Mouse (Mus musculus) kidney, postnatal 0 days (tissue): ENCODE data around the gene Top2a. TPM values are rescaled to one million over a fixed set of nuclear protein-coding genes. Genes with fewer than 3 reads are reported as not detected.

Experiments used
- ATAC-seq: fragments of 200-750 bp; cut with Nextera tagmentation; replicated peaks from 2 replicates; pipeline ENCODE4 v1.8.0; 2017; ENCODE audit warnings: low read depth, moderate number of reproducible peaks, moderate TSS enrichment, moderate library complexity; ENCODE audit not compliant: low FRiP score
- DNase-seq: peaks from one replicate; pipeline ENCODE4 v3.0.0-alpha.2; 2016; ENCODE audit warnings: low spot score
- H3K27ac ChIP-seq: fragments of 300-500 bp; sonication (generic); 2 replicates; pipeline ENCODE4 v1.5.1; 2014; ENCODE audit warnings: mild to moderate bottlenecking
- H3K27me3 ChIP-seq: fragments of 300-500 bp; sonication (generic); 2 replicates; pipeline ENCODE4 v1.6.1; 2014; ENCODE audit warnings: low read length, mixed read lengths; ENCODE audit not compliant: insufficient read depth
- H3K36me3 ChIP-seq: fragments of 300-500 bp; sonication (generic); 2 replicates; pipeline ENCODE4 v1.6.1; 2014; ENCODE audit warnings: low read length, mixed read lengths; ENCODE audit not compliant: insufficient read depth
- H3K4me1 ChIP-seq: fragments of 300-500 bp; sonication (generic); replicated peaks from 2 replicates; pipeline ENCODE4 v1.6.1; 2014; ENCODE audit warnings: antibody characterized with exemption, low read length, mixed read lengths; ENCODE audit not compliant: insufficient read depth
- H3K4me2 ChIP-seq: fragments of 300-500 bp; sonication (generic); 2 replicates; pipeline ENCODE4 v1.6.1; 2014; ENCODE audit warnings: mild to moderate bottlenecking, low read length, moderate library complexity, mixed read lengths
- H3K4me3 ChIP-seq: fragments of 300-500 bp; sonication (generic); replicated peaks from 2 replicates; pipeline ENCODE4 v1.5.1; 2014; ENCODE audit warnings: low read depth, low read length
- H3K9ac ChIP-seq: fragments of 300-500 bp; sonication (generic); 2 replicates; pipeline ENCODE4 v1.6.1; 2014; ENCODE audit warnings: low read depth, low read length
- H3K9me3 ChIP-seq: fragments of 300-500 bp; sonication (generic); replicated peaks from 2 replicates; pipeline ENCODE4 v1.6.1; 2016; ENCODE audit warnings: low read length, inconsistent platforms, mixed read lengths
- CTCF ChIP-seq: IDR thresholded peaks from 2 replicates; pipeline ENCODE4 v1.5.1; 2016; ENCODE audit warnings: antibody characterized with exemption, low read depth, mild to moderate bottlenecking, moderate library complexity
- WGBS: fragments of 180-500 bp; shearing (Covaris S2); extraction: QIAGEN DNeasy Blood & Tissue Kit; methylation state at CpG from one replicate; pipeline ENCODE4 v1.1.7; 2014; 5-methylcytosine and 5-hydroxymethylcytosine counted together
- polyA plus RNA-seq: library from polyadenylated mRNA; unstranded; fragments of >200 nt; fragmentation: Nextera tagmentation; extraction: Ambion mirVana; gene quantifications from 2 replicates; pipeline ENCODE4 v1.2.1, GENCODE M21; 2015

Top2a gene
- polyA plus RNA-seq, 1 experiment from 2014 or later = 70.5 TPM

GRCm38 (mm10) chr11:98969496-98969927 lies 54.5 kb downstream of the Top2a start:
- no peaks in the 10 kb centered on the region for H3K9me3 ChIP-seq
- H3K27ac ChIP-seq = peak overlapping the region; percentile 40; the same call in 1 of the 2 replicates
- 29% methylated on average over 17 of the region's 17 CpGs for WGBS
- H3K4me3 ChIP-seq = no peak overlapping the region
- H3K27me3 ChIP-seq = no peaks in the 10 kb centered on the region
- H3K36me3 ChIP-seq = peaks cover 53% of the 10 kb centered on the region
- no peak for TF ChIP-seq CTCF
- DNase-seq (no peak), ATAC-seq (no peak)
- no peak overlapping the region for H3K9ac ChIP-seq
- no peak overlapping the region; the same call in 1 of the 2 replicates for H3K4me2 ChIP-seq
- peaks cover 46% of the 10 kb centered on the region for H3K4me1 ChIP-seq

GRCm38 (mm10) chr11:98968716-98969495 lies 55.1 kb downstream of the Top2a start:
- Histone ChIP-seq H3K4me1 (peaks cover 51% of the 10 kb centered on the region), H3K9ac (no peak overlapping the region), H3K4me2 (no peak overlapping the region), H3K27me3 (no peaks in the 10 kb centered on the region), H3K9me3 (no peaks in the 10 kb centered on the region), H3K36me3 (peaks cover 51% of the 10 kb centered on the region), H3K4me3 (no peak overlapping the region), H3K27ac (0 out of 2 replicates have a peak overlapping the region, but pooled peaks have one; percentile 15)
- no peak for TF ChIP-seq CTCF
- DNase-seq = no peak
- no peak for ATAC-seq
- WGBS = 13% methylated on average over 20 of the region's 20 CpGs

DNA sequence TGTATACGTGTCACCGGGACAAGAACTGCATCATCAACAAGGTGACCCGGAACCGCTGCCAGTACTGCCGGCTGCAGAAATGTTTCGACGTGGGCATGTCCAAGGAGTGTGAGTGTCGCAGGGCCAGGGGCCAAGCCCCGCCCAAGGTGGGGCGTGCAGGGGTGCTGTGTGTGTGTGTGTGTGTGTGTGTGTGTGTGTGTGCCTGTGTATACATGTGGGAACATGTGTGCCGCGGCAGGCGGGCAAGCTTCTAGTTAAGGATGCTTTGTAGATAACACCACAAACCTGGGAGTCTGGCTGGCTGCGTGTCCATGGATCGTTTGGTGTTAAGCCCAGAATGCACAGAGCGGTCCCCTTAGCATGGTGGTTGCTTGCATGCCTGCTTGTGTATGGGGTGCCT lies 55.9 kb downstream of the Top2a start:
- ATAC-seq (no peak), DNase-seq (no peak)
- Histone ChIP-seq H3K36me3 (peaks cover 43% of the 10 kb centered on the region), H3K4me2 (no peak overlapping the region), H3K4me3 (no peak overlapping the region), H3K27me3 (no peaks in the 10 kb centered on the region), H3K9me3 (no peaks in the 10 kb centered on the region), H3K27ac (no peak overlapping the region), H3K4me1 (peaks cover 56% of the 10 kb centered on the region), H3K9ac (no peak overlapping the region)
- 68% methylated on average over 16 of the region's 16 CpGs for WGBS
- no peak for TF ChIP-seq CTCF

- no peak overlapping the region for H3K4me3 ChIP-seq
- no peaks in the 10 kb centered on the region for H3K9me3 ChIP-seq
- H3K4me1 ChIP-seq = peaks cover 66% of the 10 kb centered on the region
- no peak overlapping the region for H3K9ac ChIP-seq
- WGBS = 44% methylated on average over 9 of the region's 9 CpGs
- no peak overlapping the region for H3K27ac ChIP-seq
- TF ChIP-seq CTCF = peak; percentile 53
- H3K4me2 ChIP-seq = no peak overlapping the region; the same call in 1 of the 2 replicates
- H3K27me3 ChIP-seq = no peaks in the 10 kb centered on the region
- no peak; the same call in 1 of the 2 replicates for ATAC-seq
- peaks cover 34% of the 10 kb centered on the region for H3K36me3 ChIP-seq
- peak; percentile 79 for DNase-seq
Measured at GRCm38 (mm10) chr11:98966499-98967141, 57.4 kb downstream of the Top2a start.

DNA sequence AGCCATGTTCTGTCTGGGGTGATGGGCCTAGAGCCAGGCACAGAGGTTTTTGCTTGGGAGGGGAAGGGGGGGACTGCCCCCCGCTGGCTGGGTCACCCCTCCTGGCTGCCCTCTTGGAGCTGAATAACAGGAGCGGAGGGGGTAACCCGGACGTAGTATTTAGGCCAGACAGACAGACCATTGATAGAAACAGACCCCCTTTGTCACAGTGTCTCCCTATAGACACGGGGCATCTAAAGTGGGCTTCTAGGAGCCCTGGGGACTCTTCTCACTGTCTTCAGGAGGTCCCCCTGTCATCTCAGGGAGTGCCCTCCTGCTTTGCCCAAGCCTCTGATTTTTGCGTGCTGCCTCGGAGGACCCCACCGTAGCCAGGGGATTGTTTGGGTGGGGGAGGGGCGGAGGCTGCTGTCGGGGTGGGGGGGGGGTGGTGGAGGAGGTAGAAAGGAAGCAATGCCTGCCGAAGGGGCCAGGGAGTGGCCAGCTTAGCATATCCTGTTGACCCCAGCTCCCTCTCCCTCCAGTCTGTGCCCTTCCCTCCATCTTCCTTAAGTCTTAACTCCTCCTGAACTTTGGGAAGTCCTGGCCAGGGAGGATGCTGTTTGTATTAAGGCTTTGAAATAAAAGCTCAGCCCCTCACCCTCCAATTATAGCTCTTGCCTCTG lies 58.4 kb downstream of the Top2a start:
- DNase-seq (no peak), ATAC-seq (no peak)
- Histone ChIP-seq H3K9me3 (no peaks in the 10 kb centered on the region), H3K4me3 (no peak overlapping the region), H3K4me2 (peak overlapping the region; percentile 100), H3K9ac (peak overlapping the region; percentile 77; the same call in 1 of the 2 replicates), H3K27me3 (no peaks in the 10 kb centered on the region), H3K36me3 (peaks cover 23% of the 10 kb centered on the region), H3K27ac (peak overlapping the region; percentile 88), H3K4me1 (peaks cover 73% of the 10 kb centered on the region)
- no peak for TF ChIP-seq CTCF
- 14% methylated on average over 11 of the region's 11 CpGs for WGBS
